In the genomic region with DNA sequence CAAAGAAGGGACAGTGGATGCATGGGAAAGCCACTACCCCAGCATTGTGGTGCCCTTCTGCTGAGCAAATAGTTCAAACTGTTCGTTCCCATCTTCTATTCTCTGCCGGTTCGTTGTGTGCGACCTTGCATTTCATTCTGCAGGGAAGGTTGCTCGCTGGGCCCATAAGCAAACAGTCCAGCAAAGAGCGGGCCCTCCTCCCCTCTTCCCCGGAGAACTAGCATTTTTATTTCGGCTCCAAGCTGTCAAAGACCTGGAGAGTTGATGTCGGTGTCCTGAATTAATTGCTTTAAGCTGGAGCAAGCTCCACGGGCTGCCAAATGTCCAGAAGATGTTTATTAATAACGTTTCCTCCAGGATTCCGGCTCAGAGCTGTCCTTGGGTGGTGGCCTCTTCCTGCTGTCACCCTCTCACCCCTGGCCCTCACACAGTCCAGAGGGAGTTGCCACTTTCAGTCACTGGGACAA, we compare ENCODE assay signal across 17 mouse cellular contexts. TPM values are rescaled to one million over a fixed set of nuclear protein-coding genes. Genes with fewer than 3 reads are reported as not detected.
DNase-seq lines count a peak whose midpoint lies in the region; ATAC-seq lines count a peak whose summit lies in the region.
"Had no signal": no experiment of that assay in that cellular context is flagged by ENCODE, and none has a peak within 500 bp of the region (broad histone marks: within the 10 kb centered on the region; RNA-seq: fewer than 3 reads in every experiment).

No protein-coding gene starts in this region.

- DNase-seq in embryo, embryonic 11 days = peak; percentile 44
- peak; percentile 68 for DNase-seq in lung, postnatal 36 days
- no peak for DNase-seq in urinary bladder, postnatal 36 days (ENCODE audit: low spot score in 2 of 2)
- no peak for DNase-seq in layer of hippocampus, postnatal 14 days (ENCODE audit: low spot score in 2 of 2)
- DNase-seq: adrenal gland, postnatal 14 days; gastrocnemius, adult 2 months; kidney, adult 18-20 months; right cerebral cortex, postnatal 14 days had no signal

- H3K4me3 ChIP-seq in kidney, embryonic 14.5 days (ENCODE audit: low read length) = no peak overlapping the region
- no peak overlapping the region for H3K4me3 ChIP-seq in kidney, embryonic 15.5 days (replicated peaks)
- H3K4me3 ChIP-seq in hindbrain, embryonic 15.5 days = no peak overlapping the region
- H3K4me3 ChIP-seq: gastrocnemius, adult 2 months; heart, embryonic 12.5 days; megakaryocyte, embryonic 14.5 days had no signal

- H3K4me1 ChIP-seq in kidney, embryonic 14.5 days (ENCODE audit: control insufficient read depth, insufficient read depth, low read length) = no peaks in the 10 kb centered on the region
- no peaks in the 10 kb centered on the region for H3K4me1 ChIP-seq in kidney, embryonic 15.5 days
- H3K4me1 ChIP-seq in hindbrain, embryonic 15.5 days (replicated peaks) = no peaks in the 10 kb centered on the region
- H3K4me1 ChIP-seq: heart, embryonic 12.5 days had no signal

- 4% methylated on average over 12 of the region's 12 CpGs for WGBS in kidney, embryonic 14.5 days
- WGBS in kidney, embryonic 15.5 days = 5% methylated on average over 12 of the region's 12 CpGs
- 2% methylated on average over 12 of the region's 12 CpGs for WGBS in hindbrain, embryonic 15.5 days

- peaks cover 83% of the 10 kb centered on the region for H3K27me3 ChIP-seq in kidney, embryonic 14.5 days (ENCODE audit: control insufficient read depth, insufficient read depth, low read length)
- peaks cover 97% of the 10 kb centered on the region for H3K27me3 ChIP-seq in kidney, embryonic 15.5 days
- H3K27me3 ChIP-seq in hindbrain, embryonic 15.5 days = peaks cover 95% of the 10 kb centered on the region

- no peak overlapping the region for H3K27ac ChIP-seq in kidney, embryonic 14.5 days (ENCODE audit: low read depth, low read length)
- H3K27ac ChIP-seq in kidney, embryonic 15.5 days = no peak overlapping the region
- no peak overlapping the region for H3K27ac ChIP-seq in hindbrain, embryonic 15.5 days (replicated peaks)
- H3K27ac ChIP-seq: gastrocnemius, adult 2 months had no signal

- peak; percentile 43; the same call in 1 of the 2 replicates for ATAC-seq in kidney, embryonic 14.5 days (ENCODE audit: low FRiP score, low TSS enrichment)
- no peak for ATAC-seq in kidney, embryonic 15.5 days (replicated peaks; ENCODE audit: low FRiP score)
- peak; percentile 48 for ATAC-seq in hindbrain, embryonic 15.5 days (ENCODE audit: low FRiP score, low read depth)

- no peaks in the 10 kb centered on the region for H3K36me3 ChIP-seq in kidney, embryonic 14.5 days (ENCODE audit: control insufficient read depth, insufficient read depth, low read length)
- no peaks in the 10 kb centered on the region for H3K36me3 ChIP-seq in kidney, embryonic 15.5 days
- no peaks in the 10 kb centered on the region for H3K36me3 ChIP-seq in hindbrain, embryonic 15.5 days
- H3K36me3 ChIP-seq: heart, embryonic 12.5 days had no signal

- H3K9ac ChIP-seq in kidney, embryonic 14.5 days (ENCODE audit: low read depth, low read length) = no peak overlapping the region
- H3K9ac ChIP-seq in kidney, embryonic 15.5 days = no peak overlapping the region
- H3K9ac ChIP-seq in hindbrain, embryonic 15.5 days = no peak overlapping the region
- H3K9ac ChIP-seq: heart, embryonic 12.5 days had no signal

- no peaks in the 10 kb centered on the region for H3K9me3 ChIP-seq in kidney, embryonic 14.5 days (ENCODE audit: control insufficient read depth, low read length)
- H3K9me3 ChIP-seq in kidney, embryonic 15.5 days (replicated peaks) = no peaks in the 10 kb centered on the region
- no peaks in the 10 kb centered on the region for H3K9me3 ChIP-seq in hindbrain, embryonic 15.5 days
- H3K9me3 ChIP-seq: heart, embryonic 12.5 days; megakaryocyte, embryonic 14.5 days had no signal

- H3K4me2 ChIP-seq in kidney, embryonic 14.5 days (replicated peaks; ENCODE audit: low read depth, low read length) = no peak overlapping the region
- no peak overlapping the region for H3K4me2 ChIP-seq in kidney, embryonic 15.5 days
- H3K4me2 ChIP-seq in hindbrain, embryonic 15.5 days = no peak overlapping the region
- H3K4me2 ChIP-seq: heart, embryonic 12.5 days had no signal

RNA-seq across cellular contexts. Expression of gene Foxa2, which starts 23.4 kb away (rescaled TPM):
- 0.16 TPM in 1 of 2 replicates, not detected in the other for polyA plus RNA-seq in kidney, embryonic 14.5 days (2014; fragmentation: Nextera tagmentation; extraction: Ambion mirVana)
- polyA plus RNA-seq in kidney, embryonic 15.5 days (2015; fragmentation: Nextera tagmentation; extraction: Ambion mirVana) = 0.17 and 0.58 TPM in 2 replicates
- 1.3 and 1.5 TPM in 2 replicates for polyA plus RNA-seq in hindbrain, embryonic 15.5 days (2015; fragmentation: Nextera tagmentation; extraction: Ambion mirVana)
- total RNA-seq in layer of hippocampus, postnatal 14 days (2021) = not detected
- total RNA-seq: CH12.LX; gastrocnemius, adult 2 months; layer of hippocampus, adult 8-10 months; left cerebral cortex, postnatal 36 days had no signal
- polyA plus RNA-seq: cortical plate, adult 2 months had no signal

Comparison
In these comparisons a context has a peak if more than half of its experiments do, and no peak if none do; other contexts are left out.
1. DNase-seq: peak in embryo, embryonic 11 days (single experiment) and lung, postnatal 36 days (single experiment); none in urinary bladder, postnatal 36 days (0 of 2) and layer of hippocampus, postnatal 14 days (0 of 2).